Mouse (Mus musculus) Patski (cell line): ENCODE measurements around the gene Gadd45a. TPM values are rescaled to one million over a fixed set of nuclear protein-coding genes. Genes with fewer than 3 reads are reported as not detected.
A peak's percentile ranks its signal among the peaks of the same experiment; 100 is the strongest.
"Not testable (repeated sequence)": the region's sequence is repeated elsewhere in the genome, so short reads cannot be mapped to it uniquely, and the experiment has no call there.

Experiments
- ATAC-seq: fragments of 100-300 bp; one replicate; pipeline ENCODE4 v1.8.0; 2021
- CTCF ChIA-PET: fragments of 350-600 bp; sonication (Branson Sonifier 250); formaldehyde crosslinking; loops from one replicate; lab custom pipeline; 2022; ENCODE audit warnings: inconsistent platforms; lab: Charles Lee
- POLR2A ChIA-PET: fragments of 350-600 bp; sonication (Branson Sonifier 250); formaldehyde crosslinking; loops from one replicate; lab custom pipeline; 2022; ENCODE audit warnings: antibody characterized with exemption, inconsistent platforms; lab: Charles Lee
- DNase-seq: peaks from one replicate; pipeline ENCODE4 v3.0.0-alpha.2; 2011; ENCODE audit warnings: low read depth, low spot score
- H3K27me3 ChIP-seq: fragments of 371-371 bp; one replicate; pipeline ENCODE4 v1.5.1; 2021
- CTCF ChIP-seq: fragments of 100-300 bp; IDR thresholded peaks from one replicate; pipeline ENCODE4 v1.5.1; 2021
- in situ Hi-C: fragments of 300-500 bp; cut with MboI; formaldehyde crosslinking; loops from 3 replicates; pipeline ENCODE4 v1.11.1; 2018; ENCODE audit warnings: low pct_unique_long_range_greater_than_20kb, mixed read lengths
- polyA plus RNA-seq: library from polyadenylated mRNA; unstranded; gene quantifications from one replicate; pipeline ENCODE4 v1.2.3, GENCODE M21; 2021

Gene Gadd45a
- polyA plus RNA-seq, 1 experiment from 2014 or later: 138 TPM

DNA sequence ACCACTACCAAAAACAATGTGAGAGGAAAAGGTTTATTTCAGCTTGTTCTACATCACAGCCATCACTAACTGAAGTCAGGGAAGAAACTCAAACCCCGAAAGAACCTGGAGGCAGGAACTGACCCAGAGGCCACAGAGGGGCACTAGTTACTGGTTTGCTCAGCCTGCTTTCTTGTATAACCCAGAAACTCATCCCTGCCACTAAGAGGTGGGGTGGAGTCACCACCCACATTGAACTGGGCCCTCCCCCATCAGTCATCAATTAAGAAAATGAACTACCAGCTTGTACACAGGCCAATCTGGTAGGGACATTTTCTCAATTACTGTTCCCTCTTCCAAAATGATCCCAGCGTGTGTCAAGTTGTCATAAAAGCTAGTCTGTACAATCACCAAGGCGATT lies 10.6 kb downstream of the Gadd45a start:
- POLR2A ChIA-PET: no interaction called here

DNA sequence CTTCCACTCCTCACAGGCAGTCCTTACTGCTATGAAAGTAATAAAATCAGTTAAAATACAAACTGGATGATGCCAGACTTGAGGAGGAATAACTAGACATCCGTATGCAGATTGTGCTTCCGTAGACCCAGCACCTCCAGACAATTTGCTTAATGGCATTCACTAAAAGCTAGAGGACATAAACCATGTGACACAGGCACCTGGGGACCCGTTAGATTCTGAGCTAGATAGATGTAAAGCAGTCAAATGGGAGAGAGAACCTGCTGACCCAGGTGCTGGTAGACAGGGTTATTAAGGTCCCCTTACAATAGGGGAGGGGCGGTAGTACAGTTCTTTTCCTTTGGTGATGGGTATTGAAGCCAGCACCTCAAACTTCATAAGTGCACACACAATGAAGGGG lies 13.5 kb downstream of the Gadd45a start:
- CTCF ChIA-PET: no interaction called here
- no peaks in the 10 kb centered on the region for H3K27me3 ChIP-seq
- ATAC-seq (no peak), DNase-seq (no peak)
- POLR2A ChIA-PET: no interaction called here
- no peak for TF ChIP-seq CTCF
- in situ Hi-C loops: no loop called here

More for the DNA sequence above, 10.6 kb downstream of the Gadd45a start:
- H3K27me3 ChIP-seq: no peaks in the 10 kb centered on the region
- in situ Hi-C loops: loop anchor here (5.0 kb wide), 1 partner anchor 59 kb away; no protein-coding TSS in a partner anchor
- DNase-seq (no peak), ATAC-seq (no peak)
- TF ChIP-seq CTCF: no peak
- CTCF ChIA-PET: interaction anchor here (0.8 to 1.4 kb wide), 3 partner anchors 9 to 116 kb away, joined by 3 to 5 read pairs (median 3); no protein-coding TSS in a partner anchor

GRCm38 (mm10) chr6:67021308-67021707 lies 15.9 kb downstream of the Gadd45a start:
- in situ Hi-C loops: no loop called here
- H3K27me3 ChIP-seq: no peaks in the 10 kb centered on the region
- ChIA-PET CTCF (interaction anchor here (1.7 kb wide), 1 partner anchor 56 kb away, joined by 3 read pairs; no protein-coding TSS in a partner anchor), POLR2A (no interaction called here)
- ATAC-seq (no peak), DNase-seq (no peak)
- TF ChIP-seq CTCF: no peak

DNA sequence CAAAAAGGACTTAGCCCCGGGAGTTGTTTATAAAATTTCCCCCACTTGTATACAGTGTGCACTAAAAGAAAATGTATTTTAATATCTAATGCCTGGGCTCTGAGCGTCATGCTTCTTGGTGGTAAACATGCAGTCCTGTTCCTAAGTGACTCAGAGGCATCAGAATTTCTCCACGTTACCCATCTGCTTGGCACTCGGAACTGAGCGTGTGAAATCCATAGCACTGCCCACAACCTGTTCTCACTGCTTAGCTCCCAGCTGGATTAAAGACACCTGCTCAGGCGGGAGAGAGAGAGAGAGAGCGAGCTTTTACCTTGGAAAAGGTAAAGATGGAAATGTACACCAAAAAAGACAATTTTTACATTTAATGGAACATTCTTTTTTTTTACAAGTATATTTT lies 18.3 kb downstream of the Gadd45a start:
- POLR2A ChIA-PET, ATAC-seq, H3K27me3 ChIP-seq, in situ Hi-C loops, DNase-seq, CTCF ChIA-PET: not testable (repeated sequence)

DNA sequence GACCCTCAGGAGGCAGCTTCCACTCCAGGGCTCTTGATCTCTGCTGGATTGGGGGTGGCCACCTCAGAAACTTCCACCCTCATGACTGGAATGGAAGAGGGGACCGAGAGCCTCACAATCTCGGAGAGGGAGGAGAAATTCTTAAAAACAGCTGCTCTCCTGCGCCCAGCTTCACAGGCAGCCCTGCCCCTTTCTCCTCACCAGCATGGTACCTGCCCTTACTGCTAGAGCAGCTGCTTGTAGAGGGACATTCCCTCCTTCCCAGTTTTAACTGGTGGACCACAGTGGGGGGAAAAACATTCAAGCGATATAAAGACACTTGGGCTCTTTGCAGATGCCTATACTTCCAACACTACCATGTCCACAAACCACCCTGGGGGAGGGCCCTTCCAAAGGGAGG lies 18.9 kb downstream of the Gadd45a start:
- in situ Hi-C loops: no loop called here
- DNase-seq: no peak
- CTCF ChIA-PET: no interaction called here
- POLR2A ChIA-PET: no interaction called here
- no peaks in the 10 kb centered on the region for H3K27me3 ChIP-seq
- TF ChIP-seq CTCF: no peak
- ATAC-seq: no peak

DNA sequence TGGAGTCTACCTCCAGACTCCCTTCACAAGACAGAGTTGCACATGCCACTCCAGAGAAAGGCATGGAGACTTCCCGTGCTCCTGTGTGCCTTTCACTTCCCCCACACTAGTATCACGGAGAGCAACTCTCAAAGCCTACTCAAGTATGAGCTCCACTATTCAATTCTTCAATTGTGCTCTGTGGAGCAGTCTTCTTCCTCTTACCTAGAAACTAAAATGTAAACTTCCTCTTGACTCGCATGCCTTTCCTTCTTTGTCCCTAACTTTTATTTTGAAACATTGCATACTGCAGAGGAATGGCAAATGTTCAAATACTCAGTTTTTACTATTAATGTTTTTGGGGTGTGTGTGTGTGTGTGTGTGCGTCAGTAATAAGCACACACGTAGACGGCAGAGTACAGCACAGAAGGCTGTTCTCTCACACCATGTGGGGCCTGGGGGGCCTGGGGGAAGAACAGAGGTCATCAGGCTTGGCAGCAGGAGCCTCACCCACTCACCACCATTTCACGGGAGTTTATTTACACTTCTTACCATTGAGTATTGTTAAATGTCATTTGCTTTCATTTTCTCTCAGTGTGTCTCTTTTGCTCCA lies 20.6 kb downstream of the Gadd45a start:
- no peak for ATAC-seq
- TF ChIP-seq CTCF: no peak
- POLR2A ChIA-PET: interaction anchor here (0.9 kb wide), 1 partner anchor 31 kb away, joined by 5 read pairs; no protein-coding TSS in a partner anchor
- CTCF ChIA-PET: interaction anchor here (1.4 to 2.0 kb wide), 2 partner anchors 10 to 54 kb away, joined by 4 to 5 read pairs; no protein-coding TSS in a partner anchor
- H3K27me3 ChIP-seq: no peaks in the 10 kb centered on the region
- DNase-seq: no peak
- in situ Hi-C loops: no loop called here

DNA sequence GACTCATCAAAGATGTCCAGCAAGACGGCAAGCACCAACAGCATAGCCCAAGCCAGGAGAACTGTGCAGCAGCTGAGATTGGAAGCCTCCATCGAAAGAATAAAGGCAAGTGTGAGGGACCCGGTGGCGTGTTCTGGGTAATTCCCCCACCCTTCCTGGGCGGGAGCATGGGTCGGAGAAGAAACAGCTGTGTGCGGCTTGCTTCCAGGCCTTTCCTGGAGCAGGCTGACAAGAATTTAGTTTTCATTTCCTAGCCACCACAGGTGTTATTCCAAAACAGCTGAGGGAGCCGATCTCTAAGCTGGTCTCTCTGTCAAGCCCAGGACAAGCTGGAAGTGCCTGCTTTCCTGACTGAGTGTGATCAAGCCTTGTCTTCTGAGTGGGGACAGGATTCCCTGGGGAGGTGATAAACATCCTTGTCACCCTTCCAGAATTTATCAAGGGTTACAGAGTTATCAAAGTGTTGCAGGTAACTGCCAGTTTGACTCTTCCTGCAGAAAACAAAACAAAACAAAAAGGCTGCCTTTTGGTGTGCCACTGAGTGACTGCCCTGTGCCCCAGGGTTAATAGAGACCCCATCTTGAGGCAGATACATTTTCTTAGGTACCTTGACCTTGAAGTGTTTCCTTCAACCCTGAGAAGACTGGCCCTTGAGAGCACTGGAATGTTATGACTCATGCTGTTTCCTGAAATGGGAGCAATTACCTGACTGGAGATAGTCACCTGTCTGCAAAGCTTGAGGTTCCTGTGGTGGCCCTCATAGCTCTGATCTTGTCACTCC lies 21.3 kb downstream of the Gadd45a start:
- TF ChIP-seq CTCF: no peak
- no peak for ATAC-seq
- CTCF ChIA-PET: interaction anchor here (1.0 to 2.0 kb wide), 2 partner anchors 10 to 53 kb away, joined by 3 to 4 read pairs; no protein-coding TSS in a partner anchor
- POLR2A ChIA-PET: interaction anchor here (0.9 kb wide), 1 partner anchor 31 kb away, joined by 5 read pairs; no protein-coding TSS in a partner anchor
- no peak for DNase-seq
- no peaks in the 10 kb centered on the region for H3K27me3 ChIP-seq
- in situ Hi-C loops: no loop called here

DNA sequence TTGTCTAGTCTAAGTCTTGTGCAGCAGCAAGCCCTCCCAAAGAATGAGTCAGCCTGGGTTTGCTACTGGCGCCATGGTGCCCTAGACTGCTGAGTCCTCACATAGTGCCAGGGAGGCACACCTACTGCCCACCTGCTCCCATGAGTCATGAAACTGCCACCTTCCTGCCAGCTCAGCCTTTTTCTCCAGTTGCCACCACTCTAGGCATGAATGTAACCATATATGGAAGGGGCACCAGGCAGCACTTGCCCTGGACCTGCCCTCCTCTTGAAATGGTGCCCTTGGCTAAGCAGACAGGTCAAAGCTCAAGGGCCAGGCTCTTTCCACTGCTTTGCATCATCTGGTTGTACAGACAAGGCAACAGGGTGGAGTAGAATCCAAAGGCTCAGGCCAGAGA lies 22.6 kb downstream of the Gadd45a start:
- ChIA-PET CTCF (no interaction called here), POLR2A (no interaction called here)
- in situ Hi-C loops: no loop called here
- DNase-seq (no peak), ATAC-seq (peak; percentile 36)
- H3K27me3 ChIP-seq: no peaks in the 10 kb centered on the region
- no peak for TF ChIP-seq CTCF

- ChIA-PET POLR2A (no interaction called here), CTCF (interaction anchor here (1.1 kb wide), 1 partner anchor 69 kb away, joined by 3 read pairs; no protein-coding TSS in a partner anchor)
- DNase-seq: no peak
- no peaks in the 10 kb centered on the region for H3K27me3 ChIP-seq
- no peak for TF ChIP-seq CTCF
- ATAC-seq: no peak
- in situ Hi-C loops: no loop called here
Measured at GRCm38 (mm10) chr6:67013949-67014678, 23.1 kb downstream of the Gadd45a start.

GRCm38 (mm10) chr6:67013293-67013948 lies 23.8 kb downstream of the Gadd45a start:
- no peak for ATAC-seq
- POLR2A ChIA-PET: no interaction called here

More at GRCm38 (mm10) chr6:67013293-67013948, 23.8 kb downstream of the Gadd45a start:
- DNase-seq: no peak
- CTCF ChIA-PET: interaction anchor here (1.0 to 1.1 kb wide), 2 partner anchors 13 to 68 kb away, joined by 3 read pairs; no protein-coding TSS in a partner anchor
- no peak for TF ChIP-seq CTCF
- in situ Hi-C loops: no loop called here
- no peaks in the 10 kb centered on the region for H3K27me3 ChIP-seq
